Mouse (Mus musculus) kidney, adult 2 months (tissue): ENCODE results near the gene Gm853. TPM values are rescaled to one million over a fixed set of nuclear protein-coding genes. Genes with fewer than 3 reads are reported as not detected.
A peak's percentile ranks its signal among the peaks of the same experiment; 100 is the strongest.

Experiments used
- DNase-seq: peaks from one replicate; pipeline ENCODE4 v3.0.0; 2021
- H3K27ac ChIP-seq: fragments of 200-500 bp; 2 replicates; pipeline ENCODE4 v1.5.1; 2012; ENCODE audit warnings: low read depth, low read length, control low read depth, inconsistent platforms; ENCODE audit not compliant: insufficient read depth
- H3K27me3 ChIP-seq: fragments of 200-500 bp; replicated peaks from 2 replicates; pipeline ENCODE4 v1.6.1; 2012; ENCODE audit warnings: mild to moderate bottlenecking, moderate library complexity, low read length, inconsistent platforms; ENCODE audit not compliant: control insufficient read depth, insufficient read depth
- H3K36me3 ChIP-seq: fragments of 200-500 bp; 2 replicates; pipeline ENCODE4 v1.6.1; 2012; ENCODE audit warnings: mild to moderate bottlenecking, moderate library complexity, low read length, inconsistent platforms; ENCODE audit not compliant: control insufficient read depth, insufficient read depth
- H3K4me1 ChIP-seq: fragments of 200-500 bp; 2 replicates; pipeline ENCODE4 v1.6.1; 2011; ENCODE audit warnings: low read length; ENCODE audit not compliant: control insufficient read depth, insufficient read depth
- H3K4me3 ChIP-seq: fragments of 200-500 bp; 2 replicates; pipeline ENCODE4 v1.5.1; 2011; ENCODE audit warnings: mild to moderate bottlenecking, low read depth, low read length, control low read depth; ENCODE audit not compliant: insufficient read depth
- CTCF ChIP-seq: fragments of 200-500 bp; conservative IDR thresholded peaks from 2 replicates; pipeline ENCODE4 v1.5.1; 2011; ENCODE audit warnings: low read depth, mild to moderate bottlenecking, control low read depth, low read length, moderate library complexity, mixed read lengths; ENCODE audit not compliant: insufficient read depth, insufficient read length
- POLR2A ChIP-seq: fragments of 200-500 bp; IDR thresholded peaks from one replicate; pipeline ENCODE4 v1.6.1; 2011; ENCODE audit warnings: low read depth, low read length, control low read depth
- WGBS: fragments of 180-500 bp; shearing (Covaris S2); methylation state at CpG from one replicate; pipeline ENCODE4 v1.1.7; 2018; 5-methylcytosine and 5-hydroxymethylcytosine counted together
- polyA plus RNA-seq: library from polyadenylated mRNA; depleted of rRNA; stranded (reverse); fragments of >200 nt; gene quantifications from 2 replicates; pipeline ENCODE4 v1.2.3, GENCODE M21; 2012; rRNA removed

Gm853 gene
- polyA plus RNA-seq, 1 experiment, result 64.7 TPM

DNA sequence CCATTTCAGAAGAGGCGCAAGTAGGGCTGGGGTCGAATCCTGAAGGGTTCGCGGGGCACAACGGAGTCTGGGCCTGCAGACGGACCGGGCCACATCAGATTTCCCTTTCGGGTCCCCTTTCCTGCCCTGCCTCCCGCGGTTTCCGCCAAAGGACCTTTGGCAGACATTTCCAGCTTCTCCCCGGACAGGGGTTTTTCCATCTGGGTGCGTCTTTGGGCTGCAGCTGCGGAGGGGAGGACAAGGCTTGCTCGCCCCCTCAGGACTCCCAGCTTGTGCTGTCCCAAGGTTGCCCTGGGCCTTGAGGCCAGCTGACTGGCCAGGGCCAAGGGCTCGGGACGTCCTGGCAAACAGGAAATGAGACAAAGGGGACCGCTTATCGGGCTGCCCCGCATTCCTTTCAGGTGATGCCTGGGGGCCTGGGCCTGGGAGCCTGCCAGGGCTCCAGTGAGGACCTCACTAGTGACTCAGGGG lies 58.8 kb downstream of the Gm853 start:
- Histone ChIP-seq H3K36me3 (no peaks in the 10 kb centered on the region), H3K27ac (peak overlapping the region; percentile 62), H3K27me3 (no peaks in the 10 kb centered on the region), H3K4me1 (peaks cover 26% of the 10 kb centered on the region), H3K4me3 (peak overlapping the region; percentile 19; the same call in 1 of the 2 replicates)
- WGBS, result 14% methylated on average over 20 of the region's 20 CpGs
- peak; percentile 74 for DNase-seq
- TF ChIP-seq CTCF (no peak), POLR2A (no peak)

GRCm38 (mm10) chr4:130161349-130161748 lies 60.9 kb downstream of the Gm853 start:
- no peaks in the 10 kb centered on the region for H3K36me3 ChIP-seq
- H3K4me3 ChIP-seq, result no peak overlapping the region
- H3K27ac ChIP-seq, result no peak overlapping the region
- no peak for DNase-seq
- TF ChIP-seq CTCF (no peak), POLR2A (no peak)
- no peaks in the 10 kb centered on the region for H3K27me3 ChIP-seq
- H3K4me1 ChIP-seq, result peaks cover 14% of the 10 kb centered on the region; the same call in 1 of the 2 replicates
- whole genome bisulfite sequencing, result 65% methylated on average over 4 of the region's 4 CpGs

Other genes with a start within 250 kb of the Gm853 start
- 0.66 and 1.3 TPM in 2 replicates for gene Adgrb2, start 237.5 kb downstream of the Gm853 start, polyA plus RNA-seq
- gene Col16a1, start 174.6 kb downstream of the Gm853 start, polyA plus RNA-seq, result 12.7 and 15.4 TPM in 2 replicates
- 129 and 139 TPM in 2 replicates for gene Pef1, start 119.8 kb downstream of the Gm853 start, polyA plus RNA-seq
- gene Hcrtr1, start 83.0 kb downstream of the Gm853 start, polyA plus RNA-seq, result 0.54 and 0.56 TPM in 2 replicates
- gene Tinagl1, start 47.3 kb downstream of the Gm853 start, polyA plus RNA-seq, result 118 and 133 TPM in 2 replicates
- gene Serinc2, start 56.8 kb upstream of the Gm853 start, polyA plus RNA-seq, result 54.8 and 77.5 TPM in 2 replicates
- gene Fabp3, start 86.2 kb upstream of the Gm853 start, polyA plus RNA-seq, result 235 and 321 TPM in 2 replicates
- gene Gm10570, start 86.3 kb upstream of the Gm853 start, polyA plus RNA-seq, result 0.25 and 0.62 TPM in 2 replicates
- gene Zcchc17, start 137.5 kb upstream of the Gm853 start, polyA plus RNA-seq, result 21.1 and 22.7 TPM in 2 replicates
- 22.1 and 23.2 TPM in 2 replicates for gene Snrnp40, start 137.7 kb upstream of the Gm853 start, polyA plus RNA-seq